Mouse (Mus musculus): ENCODE measurements around the gene Uso1.

Gene Uso1

DNA sequence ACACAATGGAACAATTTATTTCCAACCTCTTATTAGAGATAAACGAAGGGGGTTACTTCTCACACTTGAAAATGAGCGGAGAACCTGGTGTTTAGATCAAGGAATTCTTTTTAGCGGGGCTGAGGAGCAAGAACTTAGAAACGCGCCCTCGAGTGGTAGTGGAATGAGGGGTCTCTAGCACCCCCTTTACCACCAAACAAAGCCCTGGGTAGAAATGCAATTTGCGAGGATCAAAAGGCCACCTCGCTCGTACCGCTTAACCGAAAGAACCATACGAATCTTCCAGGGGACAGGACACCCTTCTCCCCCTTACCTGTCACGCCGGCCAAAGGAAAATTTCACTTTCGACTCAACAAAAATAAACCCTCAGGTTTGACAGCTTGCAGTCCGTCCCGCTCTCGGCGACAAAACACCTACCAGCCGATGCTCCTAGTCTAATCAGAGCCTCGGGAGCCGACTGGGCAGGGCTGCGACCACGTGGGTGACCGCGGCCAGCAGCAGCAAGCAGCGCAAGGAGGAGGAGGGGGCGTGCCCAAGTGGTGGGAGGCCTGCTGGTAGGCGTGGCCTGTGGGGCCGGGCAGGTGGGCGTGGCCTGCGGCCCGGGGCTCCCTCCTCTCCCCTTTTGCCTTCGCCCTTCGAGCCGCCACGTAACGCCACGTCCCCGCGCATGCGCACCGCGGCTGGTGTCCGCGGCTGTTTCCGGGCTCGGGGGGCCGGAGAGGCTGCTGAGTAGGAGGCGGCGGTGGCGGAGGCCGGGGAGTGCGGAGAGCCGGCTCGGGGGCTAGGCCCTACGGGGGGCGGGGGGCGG, at the start of gene Uso1:
TSS of gene Uso1 (plus strand) at position 700 of the 808 bp plus-strand sequence.
- Histone ChIP-seq H3K27me3 (ENCODE audit: control insufficient read depth, insufficient read depth, low read length, poor library complexity, severe bottlenecking) (no peaks in the 10 kb centered on the region), H3K36me3 (ENCODE audit: control insufficient read depth, insufficient read depth, low read length, poor library complexity, severe bottlenecking) (no peaks in the 10 kb centered on the region)
- DNase-seq (ENCODE audit: low read depth, low spot score): peak; percentile 99

DNA sequence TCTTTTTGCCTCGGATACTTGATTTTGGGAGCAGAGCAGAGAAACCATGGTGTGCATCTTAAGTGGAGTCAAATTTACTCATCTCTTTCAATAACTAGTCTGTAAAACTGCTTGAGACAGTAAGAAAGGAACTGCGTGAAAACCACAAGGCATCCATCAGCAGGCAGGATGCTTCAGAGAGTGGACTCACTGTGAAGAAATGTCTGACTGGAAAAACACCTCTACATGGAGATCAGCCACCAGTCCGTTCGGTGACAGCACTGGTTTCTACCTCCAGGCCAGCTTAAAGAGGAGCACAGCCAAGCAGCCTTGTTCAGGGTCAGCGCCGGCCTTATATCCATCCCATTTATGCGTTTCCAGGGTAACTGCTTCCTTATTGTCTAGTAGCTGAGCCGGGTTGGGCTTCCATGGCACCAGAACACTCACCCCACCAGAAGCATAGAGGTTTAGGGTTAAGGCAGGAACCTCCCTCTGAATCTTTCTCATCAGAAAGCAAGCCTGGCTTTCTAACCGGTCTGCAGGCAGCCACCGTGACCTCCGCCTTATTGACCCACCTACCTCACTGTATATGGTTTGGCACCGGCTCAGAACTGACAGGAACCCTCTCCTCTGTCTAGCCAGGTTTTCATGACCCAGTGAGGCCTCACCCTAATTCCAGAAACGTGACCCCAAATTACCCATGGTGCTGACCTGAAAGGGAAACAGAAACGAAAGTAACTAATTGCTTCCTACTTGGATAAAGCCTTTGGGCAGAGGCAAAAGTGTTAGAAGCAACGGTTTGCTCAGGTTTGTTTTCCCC, 44.3 kb upstream of the Uso1 start:
- H3K36me3 ChIP-seq (ENCODE audit: control insufficient read depth, insufficient read depth, low read length, poor library complexity, severe bottlenecking): no peaks in the 10 kb centered on the region
- DNase-seq (ENCODE audit: low read depth, low spot score): peak; percentile 22
- H3K27me3 ChIP-seq (ENCODE audit: control insufficient read depth, insufficient read depth, low read length, poor library complexity, severe bottlenecking): no peaks in the 10 kb centered on the region

DNA sequence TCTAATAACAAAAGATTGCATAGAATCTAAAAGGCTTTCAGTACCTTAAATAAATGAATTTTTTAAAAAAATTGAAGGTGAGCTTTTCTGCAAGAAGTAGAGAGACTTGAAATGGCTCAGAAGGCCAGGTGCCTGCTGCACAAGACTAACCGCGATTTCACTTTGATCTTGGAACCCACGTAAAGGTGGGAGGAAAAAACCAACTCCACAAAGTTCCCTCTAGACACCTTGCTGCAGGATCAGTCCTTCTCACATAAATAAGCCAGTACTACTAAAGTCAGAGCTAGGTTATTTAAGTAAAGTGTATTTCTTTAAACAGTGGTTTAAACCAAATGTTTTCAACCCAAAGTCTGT, 43.7 kb upstream of the Uso1 start:
- no peak for DNase-seq (ENCODE audit: low read depth, low spot score)
- Histone ChIP-seq H3K27me3 (ENCODE audit: control insufficient read depth, insufficient read depth, low read length, poor library complexity, severe bottlenecking) (no peaks in the 10 kb centered on the region), H3K36me3 (ENCODE audit: control insufficient read depth, insufficient read depth, low read length, poor library complexity, severe bottlenecking) (no peaks in the 10 kb centered on the region)

DNA sequence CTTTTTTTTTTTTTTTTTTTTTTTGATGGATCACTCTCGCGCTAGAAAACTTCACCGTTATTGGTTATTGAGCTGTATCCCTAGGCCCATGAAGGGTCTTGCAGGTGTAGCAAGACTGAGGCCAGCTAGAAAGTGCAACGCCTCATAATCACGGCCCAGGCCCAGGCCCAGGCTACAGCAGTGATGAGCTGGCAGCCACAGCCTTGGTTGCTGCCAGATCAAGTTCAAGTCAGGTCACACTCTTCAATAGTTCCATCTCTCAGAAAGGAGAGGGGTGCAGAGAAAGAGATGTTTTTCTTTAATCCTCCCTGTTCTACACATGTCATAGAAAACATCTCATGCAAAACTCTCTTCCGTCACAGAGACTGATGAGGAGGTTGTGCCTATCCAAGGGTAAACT, 41.0 kb upstream of the Uso1 start:
- no peak for DNase-seq (ENCODE audit: low read depth, low spot score)
- H3K27me3 ChIP-seq (ENCODE audit: control insufficient read depth, insufficient read depth, low read length, poor library complexity, severe bottlenecking): no peaks in the 10 kb centered on the region
- H3K36me3 ChIP-seq (ENCODE audit: control insufficient read depth, insufficient read depth, low read length, poor library complexity, severe bottlenecking): no peaks in the 10 kb centered on the region

DNA sequence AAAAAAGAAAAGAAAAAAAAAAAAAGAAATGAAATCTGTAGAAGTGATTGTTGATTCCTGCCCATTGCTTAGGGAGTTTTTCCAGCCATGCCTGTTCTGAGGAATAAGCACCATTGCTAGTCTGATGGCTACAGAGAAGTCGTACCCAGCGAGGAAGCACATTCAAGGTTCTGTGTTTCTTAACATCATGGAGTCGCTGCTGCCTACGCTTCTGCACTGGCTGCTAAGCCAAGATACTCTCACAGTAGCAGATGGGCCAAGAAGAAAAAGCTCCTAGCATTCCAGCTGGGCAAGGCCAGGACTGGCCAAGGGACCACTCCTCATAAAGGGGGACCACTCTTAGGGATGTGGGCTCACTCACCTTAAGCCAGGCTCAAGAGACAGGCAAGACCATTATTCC, 40.0 kb upstream of the Uso1 start:
- DNase-seq (ENCODE audit: low read depth, low spot score): no peak
- H3K36me3 ChIP-seq (ENCODE audit: control insufficient read depth, insufficient read depth, low read length, poor library complexity, severe bottlenecking): no peaks in the 10 kb centered on the region
- no peaks in the 10 kb centered on the region for H3K27me3 ChIP-seq (ENCODE audit: control insufficient read depth, insufficient read depth, low read length, poor library complexity, severe bottlenecking)

DNA sequence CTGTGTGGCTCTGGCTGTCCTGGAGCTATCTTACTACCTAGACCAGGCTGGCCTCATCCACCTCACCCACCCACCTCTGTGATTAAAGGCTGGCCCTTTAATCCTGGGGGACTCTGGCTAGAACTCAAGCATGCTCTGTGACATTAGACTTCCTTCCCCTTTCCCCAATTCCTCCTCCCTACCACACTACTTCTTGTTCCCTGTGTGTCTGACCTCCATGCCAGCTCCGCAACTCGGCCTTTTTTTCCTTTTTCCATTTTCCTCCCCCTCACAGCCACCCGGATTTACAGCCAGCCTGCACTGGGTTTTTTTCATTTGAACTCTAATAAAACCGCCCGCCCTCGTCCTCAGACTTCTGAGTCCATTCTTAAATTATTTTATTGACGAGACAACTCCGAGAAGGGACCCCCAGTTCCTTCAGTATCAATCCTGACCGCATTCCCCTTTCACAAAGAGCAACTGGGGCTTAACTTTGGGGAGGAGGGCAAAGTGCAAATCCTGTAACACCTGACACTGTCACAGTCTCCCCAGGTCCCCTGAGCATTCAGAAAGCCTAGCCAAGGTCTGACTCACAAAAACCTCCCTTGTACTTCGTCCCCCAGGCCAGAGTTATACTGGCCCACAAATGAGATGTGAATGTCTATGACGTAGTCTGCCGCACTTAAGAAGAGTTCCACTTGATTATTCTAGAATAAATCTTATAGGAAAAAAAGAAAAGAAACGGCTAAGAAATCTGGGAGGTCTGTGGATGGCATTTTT, 39.2 kb upstream of the Uso1 start:
- no peak for DNase-seq (ENCODE audit: low read depth, low spot score)
- H3K36me3 ChIP-seq (ENCODE audit: control insufficient read depth, insufficient read depth, low read length, poor library complexity, severe bottlenecking): no peaks in the 10 kb centered on the region
- no peaks in the 10 kb centered on the region for H3K27me3 ChIP-seq (ENCODE audit: control insufficient read depth, insufficient read depth, low read length, poor library complexity, severe bottlenecking)

DNA sequence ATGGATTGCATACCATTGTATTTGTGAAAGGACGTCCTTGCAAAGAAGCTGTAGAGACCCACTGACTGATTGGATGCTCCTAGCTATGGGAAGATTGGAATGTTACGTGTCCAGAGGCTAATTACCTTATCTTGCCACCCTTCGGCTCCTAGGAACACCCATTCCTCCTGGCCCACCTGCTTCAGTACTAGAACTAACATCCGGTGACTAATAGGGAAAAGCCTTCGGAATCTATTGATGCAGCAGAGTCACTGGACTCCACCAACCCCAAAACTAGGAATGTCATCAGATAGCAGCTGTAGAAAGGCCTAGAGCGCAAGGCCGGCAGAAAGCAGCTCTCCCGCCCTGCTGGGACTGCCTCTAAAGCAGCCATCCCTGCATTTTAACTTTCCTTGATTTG, 36.1 kb upstream of the Uso1 start:
- no peaks in the 10 kb centered on the region for H3K36me3 ChIP-seq (ENCODE audit: control insufficient read depth, insufficient read depth, low read length, poor library complexity, severe bottlenecking)
- no peak for DNase-seq (ENCODE audit: low read depth, low spot score)

DNA sequence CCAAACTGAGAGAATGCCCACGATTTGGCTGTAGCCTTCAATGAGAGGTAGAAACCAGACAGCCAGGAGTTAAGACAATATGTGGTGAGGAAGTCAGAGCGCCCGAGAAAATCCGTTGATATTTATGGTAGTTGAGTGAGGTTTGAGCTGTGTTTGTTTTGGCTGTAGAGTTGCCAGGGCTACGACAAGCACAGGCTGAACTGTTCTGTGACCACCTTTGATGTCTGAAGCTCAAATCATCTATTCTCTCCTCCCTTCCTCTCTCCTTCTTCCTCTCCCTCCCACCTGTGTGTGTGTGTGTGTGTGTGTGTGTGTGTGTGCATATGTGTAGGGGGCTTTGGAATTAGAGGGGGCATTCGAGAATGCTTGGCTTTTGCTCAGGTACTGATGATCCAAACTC, 34.7 kb upstream of the Uso1 start:
- Histone ChIP-seq H3K36me3 (ENCODE audit: control insufficient read depth, insufficient read depth, low read length, poor library complexity, severe bottlenecking) (no peaks in the 10 kb centered on the region), H3K27me3 (ENCODE audit: control insufficient read depth, insufficient read depth, low read length, poor library complexity, severe bottlenecking) (no peaks in the 10 kb centered on the region)
- no peak for DNase-seq (ENCODE audit: low read depth, low spot score)

More for the DNA sequence above, 36.1 kb upstream of the Uso1 start:
- no peaks in the 10 kb centered on the region for H3K27me3 ChIP-seq (ENCODE audit: control insufficient read depth, insufficient read depth, low read length, poor library complexity, severe bottlenecking)

DNA sequence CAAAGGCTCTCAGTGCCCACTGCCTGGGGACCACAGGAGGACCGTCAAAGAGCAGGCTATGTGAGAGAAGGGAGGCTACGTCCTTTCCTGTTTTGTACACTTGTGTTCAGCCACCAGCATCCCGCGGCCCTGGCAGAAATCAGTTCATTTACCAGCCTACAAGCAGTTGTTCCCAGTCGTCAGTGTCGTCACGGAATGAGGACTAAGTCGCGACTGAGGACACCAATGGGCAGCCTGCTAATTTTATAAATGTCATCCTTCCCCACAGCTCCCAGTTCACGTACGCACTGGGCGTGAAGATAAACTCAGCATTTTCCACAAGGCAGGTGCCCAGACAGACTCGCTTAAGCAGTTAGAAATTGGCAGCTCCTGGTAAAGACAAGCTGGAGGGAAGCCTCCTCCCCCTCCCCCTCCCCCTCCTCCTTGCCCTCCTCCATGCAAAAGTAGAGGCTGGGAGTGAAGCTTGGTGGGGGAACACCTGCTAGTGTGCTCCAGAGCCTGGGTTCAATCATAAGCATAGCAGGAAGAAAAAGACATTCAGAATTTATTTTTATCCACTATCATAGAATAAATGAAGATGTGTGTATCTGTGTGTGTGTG, 33.8 kb upstream of the Uso1 start:
- no peak for DNase-seq (ENCODE audit: low read depth, low spot score)
- Histone ChIP-seq H3K27me3 (ENCODE audit: control insufficient read depth, insufficient read depth, low read length, poor library complexity, severe bottlenecking) (no peaks in the 10 kb centered on the region), H3K36me3 (ENCODE audit: control insufficient read depth, insufficient read depth, low read length, poor library complexity, severe bottlenecking) (no peaks in the 10 kb centered on the region)

DNA sequence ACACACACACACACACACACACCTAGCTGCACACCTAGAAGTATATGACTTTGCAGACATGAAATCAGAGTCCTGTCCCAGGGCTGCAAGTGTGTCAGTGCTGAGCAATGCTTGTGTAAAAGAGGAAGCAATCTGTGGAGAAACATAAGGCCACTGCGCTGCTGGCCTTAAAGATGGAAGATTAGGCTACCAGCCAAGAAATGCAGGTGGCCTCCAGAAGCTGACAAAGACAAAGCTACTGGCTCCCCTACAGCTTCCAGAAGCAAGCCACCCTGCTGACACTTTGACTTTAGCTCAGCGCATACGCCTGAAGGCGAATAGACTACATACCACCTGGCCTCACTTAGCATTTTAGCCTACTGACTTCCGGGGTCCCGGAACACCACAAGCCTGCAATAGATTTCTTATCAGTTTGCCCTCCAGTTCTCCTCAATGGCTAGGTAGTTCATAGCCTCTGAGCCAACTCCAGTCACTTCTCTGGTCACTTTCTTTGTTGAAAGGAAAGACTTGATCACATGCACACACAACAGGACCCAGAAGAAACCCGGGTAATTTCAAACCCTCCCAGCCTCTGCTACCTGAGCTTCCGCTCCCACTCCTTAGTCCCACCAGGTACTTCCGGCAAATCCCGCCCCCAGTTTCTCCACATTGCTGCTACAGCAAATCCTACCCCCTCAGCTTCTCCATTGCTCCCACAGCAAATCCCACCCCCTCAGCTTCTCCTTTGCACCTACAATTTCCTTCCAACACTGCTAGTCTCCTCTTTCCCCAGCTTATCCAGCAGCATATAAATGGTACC, 31.2 kb upstream of the Uso1 start:
- Histone ChIP-seq H3K36me3 (ENCODE audit: control insufficient read depth, insufficient read depth, low read length, poor library complexity, severe bottlenecking) (no peaks in the 10 kb centered on the region), H3K27me3 (ENCODE audit: control insufficient read depth, insufficient read depth, low read length, poor library complexity, severe bottlenecking) (no peaks in the 10 kb centered on the region)
- DNase-seq (ENCODE audit: low read depth, low spot score): peak; percentile 42

DNA sequence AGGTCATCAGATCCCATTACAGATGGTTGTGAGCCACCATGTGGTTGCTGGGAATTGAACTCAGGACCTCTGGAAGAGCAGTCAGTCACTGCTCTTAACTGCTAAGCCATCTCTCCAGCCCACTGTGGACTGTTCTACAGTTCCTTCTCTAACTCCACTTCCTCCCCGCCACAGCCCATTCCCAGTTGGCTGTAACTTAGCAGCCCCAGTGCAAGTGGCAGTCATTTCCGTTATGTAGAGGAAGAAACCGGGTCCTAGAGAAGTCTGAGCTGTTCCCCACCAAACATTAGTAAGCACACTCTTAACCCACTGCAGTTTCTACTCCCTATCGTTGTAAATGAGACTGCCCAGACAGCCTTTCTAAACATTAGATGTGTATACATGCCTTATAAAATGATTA, 30.5 kb upstream of the Uso1 start:
- Histone ChIP-seq H3K36me3 (ENCODE audit: control insufficient read depth, insufficient read depth, low read length, poor library complexity, severe bottlenecking) (no peaks in the 10 kb centered on the region), H3K27me3 (ENCODE audit: control insufficient read depth, insufficient read depth, low read length, poor library complexity, severe bottlenecking) (no peaks in the 10 kb centered on the region)
- no peak for DNase-seq (ENCODE audit: low read depth, low spot score)

DNA sequence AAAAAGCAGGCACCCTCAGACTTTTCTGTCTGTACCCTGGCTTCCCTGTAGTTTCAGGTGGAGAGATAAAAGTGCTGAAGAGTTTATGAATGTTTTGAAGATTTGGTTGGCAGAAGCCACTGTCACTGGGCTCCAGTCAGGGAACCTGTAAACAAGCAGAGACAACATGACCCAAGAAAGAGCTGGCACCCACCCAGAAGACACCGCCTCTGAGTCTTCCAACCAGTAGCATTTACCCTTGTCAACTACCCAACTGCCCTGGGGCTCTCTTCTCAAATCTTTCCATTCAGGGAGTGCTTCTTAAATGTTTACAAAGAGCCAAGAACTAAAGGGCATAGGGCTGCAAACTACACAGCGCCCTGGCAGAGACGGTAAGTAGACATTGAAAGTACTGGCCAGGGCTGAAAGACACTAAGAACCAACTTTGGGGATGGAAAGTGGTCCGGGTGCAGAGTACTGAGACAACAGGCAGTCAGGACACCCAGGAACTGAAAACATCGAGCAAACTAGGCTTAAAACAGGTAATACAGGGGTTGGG, 26.9 kb upstream of the Uso1 start:
- Histone ChIP-seq H3K27me3 (ENCODE audit: control insufficient read depth, insufficient read depth, low read length, poor library complexity, severe bottlenecking) (no peaks in the 10 kb centered on the region), H3K36me3 (ENCODE audit: control insufficient read depth, insufficient read depth, low read length, poor library complexity, severe bottlenecking) (no peaks in the 10 kb centered on the region)
- no peak for DNase-seq (ENCODE audit: low read depth, low spot score)

DNA sequence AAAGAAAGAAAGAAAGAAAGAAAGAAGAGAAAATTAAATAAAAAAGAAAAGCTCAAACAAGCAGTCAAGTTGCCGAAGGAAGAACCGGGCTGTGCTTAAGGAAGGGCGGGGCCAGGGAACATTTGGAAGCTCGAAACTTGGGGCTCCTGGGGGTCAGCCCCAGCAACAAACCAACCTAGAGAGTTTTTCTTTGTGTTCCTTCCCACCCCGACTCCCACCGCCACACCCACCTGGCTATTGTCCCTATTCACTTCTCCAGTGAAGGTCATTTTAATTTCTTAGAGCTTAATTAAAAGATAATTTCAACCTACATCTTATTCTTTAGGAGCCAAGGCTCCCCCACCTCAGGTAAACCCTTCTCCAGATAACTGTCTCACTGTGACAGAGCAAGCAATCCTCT, 25.6 kb upstream of the Uso1 start:
- no peaks in the 10 kb centered on the region for H3K27me3 ChIP-seq (ENCODE audit: control insufficient read depth, insufficient read depth, low read length, poor library complexity, severe bottlenecking)
- no peak for DNase-seq (ENCODE audit: low read depth, low spot score)
- no peaks in the 10 kb centered on the region for H3K36me3 ChIP-seq (ENCODE audit: control insufficient read depth, insufficient read depth, low read length, poor library complexity, severe bottlenecking)

DNA sequence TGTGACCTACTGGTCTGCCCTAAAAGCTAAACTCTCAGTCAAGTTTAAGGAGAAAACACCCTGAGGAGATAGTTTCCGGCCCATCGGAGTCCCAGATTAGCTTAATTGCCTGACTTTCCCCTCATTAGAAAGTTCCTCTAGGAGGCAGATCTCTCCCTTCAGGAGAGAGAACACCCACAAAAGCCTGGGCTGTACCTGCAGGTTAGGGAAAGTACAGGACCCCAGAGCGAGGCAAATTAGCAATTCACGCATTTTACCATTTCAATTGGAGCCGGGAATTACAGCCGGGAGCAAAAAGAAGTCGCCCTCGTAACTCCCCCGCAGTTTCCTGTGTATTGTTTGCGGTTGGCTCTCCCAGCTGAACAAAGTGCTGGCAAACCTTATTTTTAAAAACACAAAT, 25.2 kb upstream of the Uso1 start:
- H3K27me3 ChIP-seq (ENCODE audit: control insufficient read depth, insufficient read depth, low read length, poor library complexity, severe bottlenecking): no peaks in the 10 kb centered on the region
- no peaks in the 10 kb centered on the region for H3K36me3 ChIP-seq (ENCODE audit: control insufficient read depth, insufficient read depth, low read length, poor library complexity, severe bottlenecking)
- DNase-seq (ENCODE audit: low read depth, low spot score): no peak

All from splenic B cell, adult 2 months (primary cell).